Mouse (Mus musculus) cerebellum, postnatal 10 days (tissue): Measurements from ENCODE around the gene Prkar1b.

Experiments
- DNase-seq, 2 experiments: peaks; one replicate each; pipeline ENCODE4 v3.0.0; 2021; ENCODE audit warnings: mixed read lengths in 2 of 2

The Prkar1b gene

DNA sequence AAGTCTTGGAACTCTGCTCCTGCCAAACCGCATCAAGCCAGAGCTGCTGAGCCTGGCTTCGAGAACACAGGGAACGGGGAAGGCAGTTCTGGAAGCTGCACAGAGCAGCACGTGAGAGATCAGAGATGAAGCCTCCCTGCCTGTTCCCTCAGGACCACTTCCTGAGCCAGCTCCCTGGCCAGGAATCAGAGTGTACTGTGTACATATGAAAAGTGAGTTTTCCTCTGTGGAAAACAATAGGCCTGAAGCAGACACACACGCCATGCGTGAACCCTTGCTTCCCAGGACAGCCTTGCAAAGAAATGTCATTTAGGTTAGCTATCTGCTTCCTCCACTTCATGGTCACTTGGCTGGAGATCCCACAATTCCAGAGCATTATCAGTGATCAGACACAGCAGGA lies 48.0 kb downstream of the Prkar1b start:
- DNase-seq = no peak

GRCm38 (mm10) chr5:139098991-139099972 lies 50.5 kb downstream of the Prkar1b start:
- peak; percentile 68 to 71 for DNase-seq

GRCm38 (mm10) chr5:139095297-139096110 lies 54.3 kb downstream of the Prkar1b start:
- no peak for DNase-seq

- DNase-seq = no peak
Observed at GRCm38 (mm10) chr5:139093534-139093933, 56.3 kb downstream of the Prkar1b start.

DNA sequence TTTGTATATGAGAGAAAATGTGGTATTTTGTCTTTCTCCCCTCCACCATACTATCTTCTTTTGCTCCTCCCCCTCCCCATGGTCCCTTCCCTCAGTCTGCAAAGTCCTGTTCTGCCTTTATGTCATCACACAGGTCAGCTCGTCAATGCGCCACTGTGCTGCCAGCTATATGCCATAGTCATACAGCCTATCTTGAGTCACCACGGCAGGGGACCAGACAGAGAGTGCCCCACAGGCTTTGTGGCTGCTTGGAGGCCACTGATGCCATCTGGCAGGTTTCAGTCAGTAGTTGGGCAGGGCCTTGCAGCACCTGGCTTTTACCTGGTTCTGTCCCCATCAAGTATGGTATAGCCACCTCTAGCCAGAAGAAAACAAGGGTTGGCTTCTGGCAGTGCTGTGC lies 58.1 kb downstream of the Prkar1b start:
- no peak for DNase-seq

DNA sequence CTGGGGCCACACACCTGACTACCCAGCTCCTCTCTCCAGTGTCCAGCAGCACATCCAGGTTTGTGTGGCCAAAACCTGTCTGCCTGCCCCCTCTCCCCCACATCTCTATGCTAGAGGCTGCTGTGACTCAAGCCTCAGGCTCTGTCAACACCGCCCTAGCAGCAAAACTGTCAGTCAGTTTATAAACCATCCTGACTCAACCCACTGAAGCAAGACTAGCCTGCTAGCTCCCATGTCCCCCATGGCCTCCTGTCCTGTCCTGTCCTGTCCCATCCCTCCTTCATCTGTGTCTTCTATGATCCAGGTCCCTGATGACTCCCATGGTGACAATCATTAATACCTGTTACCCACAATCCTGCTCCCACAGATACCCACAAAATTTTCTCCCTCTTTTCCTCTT lies 59.6 kb downstream of the Prkar1b start:
- no peak for DNase-seq

DNA sequence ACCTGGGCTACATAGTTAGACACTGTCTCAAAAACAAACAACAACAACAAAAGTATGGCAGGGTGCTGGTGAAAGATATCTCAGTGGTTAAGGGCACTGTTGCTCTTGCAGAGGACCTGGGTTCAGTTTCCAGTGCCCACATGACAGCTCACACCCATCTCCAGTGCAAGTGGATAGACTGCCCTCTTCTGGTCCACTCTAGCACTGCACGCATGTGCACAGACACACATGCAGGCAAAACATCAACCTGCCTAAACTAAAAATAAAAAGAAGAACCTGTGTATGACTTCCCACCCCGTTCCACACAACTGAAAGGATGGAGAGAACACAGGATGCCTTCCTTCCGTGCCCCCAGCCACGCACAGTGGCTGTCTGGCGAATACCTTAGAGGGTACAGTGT lies 61.6 kb downstream of the Prkar1b start:
- DNase-seq = no peak

GRCm38 (mm10) chr5:139084831-139085519 lies 64.8 kb downstream of the Prkar1b start:
- peak; percentile 57 to 68 for DNase-seq

GRCm38 (mm10) chr5:139084302-139084701 lies 65.5 kb downstream of the Prkar1b start:
- peak; percentile 73 to 74 for DNase-seq

GRCm38 (mm10) chr5:139083841-139084240 lies 66.0 kb downstream of the Prkar1b start:
- DNase-seq = peak; percentile 36 to 42

DNA sequence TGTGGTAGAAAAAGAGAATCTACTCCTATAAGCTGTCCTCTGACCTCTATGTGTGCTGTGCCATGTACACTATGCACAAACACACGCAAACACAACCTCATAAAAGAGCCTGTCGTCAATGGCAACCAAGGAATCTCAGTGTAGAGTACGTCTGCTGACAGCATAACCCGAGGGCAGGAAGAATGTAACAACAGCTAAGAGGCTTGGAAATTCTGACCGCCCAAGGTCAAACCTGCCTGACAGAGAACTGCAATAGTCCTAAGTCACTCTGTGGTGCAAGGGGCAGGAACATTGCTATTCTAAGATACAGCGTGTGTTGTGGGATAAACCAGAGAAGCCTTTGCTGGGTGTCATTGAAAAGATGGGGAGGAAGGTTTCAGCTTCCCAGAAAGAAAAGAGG lies 68.4 kb downstream of the Prkar1b start:
- no peak for DNase-seq

DNA sequence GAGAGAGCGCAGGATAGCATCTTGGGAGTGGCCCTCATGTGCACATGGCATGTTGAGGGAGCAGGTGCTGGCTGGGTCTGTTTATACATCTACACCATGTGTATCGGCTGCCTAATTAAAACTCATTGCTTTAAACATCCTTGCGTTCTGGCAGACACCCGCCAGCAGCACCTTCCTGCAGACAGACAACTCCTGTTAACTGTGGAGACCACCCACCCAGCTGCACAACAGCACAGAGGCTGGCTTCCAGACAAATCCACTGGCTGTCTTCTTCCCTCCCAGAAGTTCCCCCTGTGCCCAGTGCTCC lies 71.7 kb downstream of the Prkar1b start:
- no peak for DNase-seq

DNA sequence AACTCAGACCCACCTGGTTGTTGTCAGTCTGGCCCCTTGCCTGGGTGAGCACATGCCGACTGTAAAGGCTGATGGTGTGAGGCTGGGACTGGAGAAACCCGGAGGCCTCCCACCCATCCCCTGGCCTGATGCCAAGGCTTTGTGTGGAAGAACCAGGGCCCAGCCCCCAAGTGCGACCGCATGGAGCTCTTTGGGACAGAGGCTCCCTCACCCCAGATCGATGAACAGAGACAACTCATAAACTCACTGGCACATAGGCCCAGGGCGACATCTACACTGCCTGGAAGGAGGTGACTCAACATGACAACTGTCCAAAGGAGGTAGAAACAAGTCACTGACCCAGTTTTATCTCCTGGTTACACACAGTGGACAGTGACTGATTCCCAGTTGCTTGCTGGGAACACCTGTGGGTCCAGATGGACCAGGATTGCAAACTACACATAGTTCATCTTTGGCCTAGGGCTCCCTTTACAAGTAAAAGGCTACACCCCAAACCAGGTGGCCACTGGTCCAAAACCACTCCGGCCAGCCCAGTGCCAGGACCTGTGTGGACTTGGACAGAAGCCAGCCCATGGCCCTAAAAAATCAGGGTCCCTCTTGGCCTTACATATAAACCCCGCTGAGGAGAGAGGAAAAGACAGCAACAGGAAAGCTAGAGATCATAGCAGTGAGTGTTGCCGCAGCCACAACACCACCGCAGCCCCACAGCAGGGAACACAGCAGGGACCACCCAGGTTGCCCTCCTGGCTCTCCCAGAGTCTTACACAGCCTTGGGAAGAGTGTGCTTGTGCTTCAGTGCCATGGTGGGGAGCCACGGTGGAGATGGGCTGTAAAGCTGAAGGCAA lies 72.3 kb downstream of the Prkar1b start:
- DNase-seq = peak; percentile 63 to 70

DNA sequence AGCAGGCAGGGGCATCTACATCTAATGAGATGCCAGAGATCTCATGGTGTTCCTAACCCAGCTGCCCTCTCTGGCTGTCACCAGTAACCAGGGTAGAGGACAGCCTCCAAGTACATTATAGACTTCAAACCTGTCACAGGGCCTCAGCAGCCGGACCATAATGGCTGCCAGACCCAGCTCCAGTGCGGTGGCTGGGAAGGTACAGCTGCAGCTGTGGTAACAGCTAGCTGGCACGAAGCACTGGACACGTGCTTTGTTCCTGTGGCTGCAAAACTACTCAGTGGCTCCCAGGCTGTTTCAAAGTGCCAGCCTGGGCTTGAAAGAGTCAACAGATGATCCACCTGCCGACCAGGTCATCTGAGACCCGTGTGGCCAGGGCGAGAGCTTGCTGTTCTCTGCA lies 73.4 kb downstream of the Prkar1b start:
- peak in 1 of 2 experiments; percentile 33 for DNase-seq

- peak; percentile 35 to 41 for DNase-seq
Observed at GRCm38 (mm10) chr5:139075791-139076190, 74.0 kb downstream of the Prkar1b start.

GRCm38 (mm10) chr5:139075125-139075524 lies 74.7 kb downstream of the Prkar1b start:
- DNase-seq = peak; percentile 85 to 86

DNA sequence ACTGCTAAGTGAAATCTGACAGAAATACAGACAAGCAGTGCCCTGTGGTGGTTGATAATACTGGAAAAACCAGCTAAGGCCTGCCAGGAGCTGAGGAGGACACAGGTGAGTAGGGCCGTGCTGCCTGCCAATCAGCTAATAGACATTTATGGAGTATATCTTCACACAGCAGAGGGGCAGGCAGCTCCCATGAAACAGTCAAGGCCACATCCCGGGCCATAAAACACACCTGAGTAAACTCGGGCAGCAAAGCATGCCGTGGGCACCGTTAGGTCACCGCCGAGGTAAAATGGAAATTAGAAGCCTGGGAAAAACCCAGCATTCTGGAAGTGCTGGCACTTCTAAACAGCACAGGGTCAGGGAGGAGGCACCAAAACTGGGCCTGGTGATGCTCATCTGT lies 75.8 kb downstream of the Prkar1b start:
- DNase-seq = no peak

- no peak for DNase-seq
Observed at GRCm38 (mm10) chr5:139072866-139073265, 76.9 kb downstream of the Prkar1b start.

GRCm38 (mm10) chr5:139066861-139067614 lies 82.8 kb downstream of the Prkar1b start:
- no peak for DNase-seq

- DNase-seq = no peak
Observed at GRCm38 (mm10) chr5:139064611-139065010, 85.2 kb downstream of the Prkar1b start.

DNA sequence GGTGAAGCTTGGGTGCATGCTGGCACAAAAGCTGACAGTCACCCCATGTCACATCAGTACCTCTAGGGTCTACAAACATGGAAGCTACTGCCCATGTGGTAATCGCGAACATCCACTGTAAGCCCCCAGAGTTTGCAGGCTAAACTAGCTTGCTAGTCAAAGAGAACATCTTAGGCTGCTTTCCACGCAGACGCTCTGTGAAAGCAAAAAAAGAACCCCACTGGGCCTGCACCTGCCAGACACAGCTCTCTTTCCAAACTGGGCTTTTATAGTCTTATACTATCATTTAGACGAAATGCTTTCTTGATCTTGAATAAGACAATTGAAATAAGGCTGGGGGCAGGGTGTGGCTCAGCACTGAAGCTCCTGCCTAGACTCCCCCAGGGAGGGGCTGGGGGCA lies 88.1 kb downstream of the Prkar1b start:
- peak; percentile 64 to 69 for DNase-seq
